21 mouse cellular contexts compared by ENCODE assay signal in the genomic region with DNA sequence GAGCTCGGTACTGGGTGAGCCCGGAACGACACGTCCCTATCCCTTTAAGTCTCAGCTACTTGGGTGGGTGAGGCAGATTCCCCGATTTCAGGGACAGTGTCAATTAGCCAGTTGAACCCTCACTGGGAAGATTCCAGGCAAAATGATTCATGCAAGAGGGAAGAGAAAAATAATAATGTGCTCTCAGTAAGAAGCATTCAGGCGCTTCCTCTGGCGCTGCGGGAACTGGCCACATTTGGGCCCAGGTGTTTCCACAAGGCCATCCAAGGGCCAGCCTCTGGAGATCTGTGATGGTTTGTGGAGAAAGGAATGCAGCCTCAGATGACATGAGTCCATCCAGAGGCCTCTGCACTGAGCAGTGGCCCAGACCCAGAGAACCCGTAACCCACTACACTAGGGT.
"Had no signal": no experiment of that assay in that cellular context is flagged by ENCODE, and none has a peak within 500 bp of the region (broad histone marks: within the 10 kb centered on the region; RNA-seq: fewer than 3 reads in every experiment).

No protein-coding gene starts in this region.

- H3K4me3 ChIP-seq: heart, embryonic 10.5 days; heart, embryonic 12.5 days; intestine, embryonic 15.5 days; left cerebral cortex, adult 2 months; limb, embryonic 10.5 days; limb, embryonic 12.5 days; liver, embryonic 13.5 days; liver, embryonic 15.5 days had no signal

- DNase-seq: heart, adult 18-20 months; heart, postnatal 4 days; kidney, adult 18-20 months; kidney, adult 8-10 months; kidney, postnatal 10 days; kidney, postnatal 25 days; kidney, postnatal 4 days; liver; liver, embryonic 13.5 days; liver, postnatal 0 days had no signal

- H3K27ac ChIP-seq: heart, embryonic 10.5 days; hindbrain, embryonic 14.5 days; intestine, embryonic 15.5 days; left cerebral cortex, adult 2 months; limb, embryonic 10.5 days; limb, embryonic 12.5 days; liver, embryonic 13.5 days; liver, embryonic 15.5 days had no signal

- H3K27me3 ChIP-seq: intestine, embryonic 15.5 days; limb, embryonic 12.5 days; liver, embryonic 13.5 days; liver, embryonic 15.5 days had no signal

- ATAC-seq: hindbrain, embryonic 16.5 days; inflammation-experienced regulatory T-cells, adult 6 months; intestine, embryonic 15.5 days; intestine, postnatal 0 days; liver, postnatal 0 days had no signal
